Mouse (Mus musculus) heart, embryonic 14.5 days (tissue): ENCODE measurements around the gene C1qa. TPM values are rescaled to one million over a fixed set of nuclear protein-coding genes. Genes with fewer than 3 reads are reported as not detected.
A peak's percentile ranks its signal among the peaks of the same experiment; 100 is the strongest.

Experiments used
- ATAC-seq: fragments of 200-750 bp; cut with Nextera tagmentation; 2 replicates; pipeline ENCODE4 v1.8.0; 2017; ENCODE audit warnings: low read depth, moderate TSS enrichment; ENCODE audit not compliant: insufficient number of reproducible peaks, insufficient read depth, low FRiP score
- H3K27ac ChIP-seq, 2 experiments: fragments of 200-500 bp in 1 of 2; fragments of 300-500 bp in 1 of 2; sonication (generic) in 1 of 2; replicated peaks in 1 of 2; 2 replicates each; pipeline ENCODE4 v1.5.1; 2012 to 2014; ENCODE audit warnings: low read depth in 2 of 2, low read length in 2 of 2, control low read depth in 1 of 2, mild to moderate bottlenecking in 1 of 2, mixed read lengths in 1 of 2; ENCODE audit not compliant: control insufficient read depth in 1 of 2, insufficient read depth in 1 of 2
- H3K27me3 ChIP-seq: fragments of 300-500 bp; sonication (generic); 2 replicates; pipeline ENCODE4 v1.6.1; 2014; ENCODE audit warnings: mild to moderate bottlenecking, low read length, control low read depth; ENCODE audit not compliant: control insufficient read depth, insufficient read depth
- H3K36me3 ChIP-seq: fragments of 300-500 bp; sonication (generic); 2 replicates; pipeline ENCODE4 v1.6.1; 2014; ENCODE audit warnings: mild to moderate bottlenecking, control low read depth, low read length, mixed read lengths; ENCODE audit not compliant: control insufficient read depth, insufficient read depth
- H3K4me1 ChIP-seq, 2 experiments: fragments of 200-500 bp in 1 of 2; fragments of 300-500 bp in 1 of 2; sonication (generic) in 1 of 2; 2 replicates each; pipeline ENCODE4 v1.6.1; 2012 to 2014; ENCODE audit warnings: low read length in 2 of 2, control low read depth in 1 of 2, mixed read lengths in 1 of 2; ENCODE audit not compliant: control insufficient read depth in 2 of 2, insufficient read depth in 2 of 2
- H3K4me2 ChIP-seq: fragments of 300-500 bp; sonication (generic); 2 replicates; pipeline ENCODE4 v1.6.1; 2014; ENCODE audit warnings: mild to moderate bottlenecking, low read length
- H3K4me3 ChIP-seq, 2 experiments: fragments of 200-500 bp in 1 of 2; fragments of 300-500 bp in 1 of 2; sonication (generic) in 1 of 2; 2 replicates each; pipeline ENCODE4 v1.5.1; 2012 to 2014; ENCODE audit warnings: low read length in 2 of 2, mild to moderate bottlenecking in 2 of 2, control low read depth in 1 of 2, low read depth in 1 of 2, moderate library complexity in 1 of 2; ENCODE audit not compliant: control insufficient read depth in 1 of 2, insufficient read depth in 1 of 2
- H3K9ac ChIP-seq: fragments of 300-500 bp; sonication (generic); 2 replicates; pipeline ENCODE4 v1.6.1; 2014; ENCODE audit warnings: mild to moderate bottlenecking, low read length
- H3K9me3 ChIP-seq: fragments of 300-500 bp; sonication (generic); 2 replicates; pipeline ENCODE4 v1.6.1; 2016; ENCODE audit warnings: low read length, control low read depth; ENCODE audit not compliant: control insufficient read depth
- WGBS: fragments of 180-500 bp; shearing (Covaris S2); extraction: QIAGEN DNeasy Blood & Tissue Kit; methylation state at CpG from one replicate; pipeline ENCODE4 v1.1.7; 2014; 5-methylcytosine and 5-hydroxymethylcytosine counted together
- polyA plus RNA-seq: library from polyadenylated mRNA; unstranded; fragments of >200 nt; fragmentation: Nextera tagmentation; extraction: Ambion mirVana; gene quantifications from 2 replicates; pipeline ENCODE4 v1.2.1, GENCODE M21; 2014

Gene C1qa
- polyA plus RNA-seq, 1 experiment from 2014 or later, result 26.5 TPM

DNA sequence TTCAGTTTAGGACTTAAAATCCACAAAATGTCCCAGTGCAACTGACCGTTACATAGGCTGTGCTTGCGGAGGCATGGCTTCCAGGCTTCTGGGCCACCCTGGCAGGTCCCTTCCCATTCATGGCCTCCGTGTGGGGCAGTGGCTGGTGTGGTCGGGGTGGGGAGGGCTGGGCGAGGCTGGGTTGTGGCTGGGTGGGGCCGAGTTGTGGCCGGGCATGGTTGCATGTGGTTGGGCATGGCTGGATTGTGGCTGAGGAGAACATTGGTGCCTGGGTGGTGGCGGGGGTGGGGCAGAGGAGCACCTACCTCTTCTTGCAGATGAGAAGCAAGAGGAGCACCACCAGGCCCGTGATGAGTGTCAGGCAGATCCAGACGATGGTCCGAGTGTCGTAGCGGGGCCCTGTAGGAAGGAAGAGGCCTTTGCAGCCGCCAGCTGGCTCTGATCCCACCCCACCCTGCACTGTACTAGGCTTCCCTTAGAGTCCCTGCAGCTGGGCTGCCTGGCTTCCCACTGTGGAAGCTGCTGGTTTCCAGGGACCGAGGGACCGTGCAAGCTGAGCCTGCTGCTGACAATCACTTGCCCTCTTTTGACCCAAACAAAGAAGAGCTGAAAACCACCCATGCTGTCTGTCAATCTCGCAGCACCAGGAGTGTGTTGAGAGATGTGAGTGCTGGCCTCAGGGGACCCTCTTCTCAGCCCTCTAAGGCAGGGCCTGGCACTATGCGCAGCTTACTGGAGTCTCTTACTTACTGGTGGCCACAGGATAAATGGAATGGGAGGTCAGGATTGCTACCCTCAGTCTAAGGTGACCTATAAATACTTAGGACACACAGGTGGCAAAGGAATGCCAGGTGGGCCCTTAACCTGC, 36.4 kb upstream of the C1qa start:
- H3K27me3 ChIP-seq, result peaks cover 85% of the 10 kb centered on the region

DNA sequence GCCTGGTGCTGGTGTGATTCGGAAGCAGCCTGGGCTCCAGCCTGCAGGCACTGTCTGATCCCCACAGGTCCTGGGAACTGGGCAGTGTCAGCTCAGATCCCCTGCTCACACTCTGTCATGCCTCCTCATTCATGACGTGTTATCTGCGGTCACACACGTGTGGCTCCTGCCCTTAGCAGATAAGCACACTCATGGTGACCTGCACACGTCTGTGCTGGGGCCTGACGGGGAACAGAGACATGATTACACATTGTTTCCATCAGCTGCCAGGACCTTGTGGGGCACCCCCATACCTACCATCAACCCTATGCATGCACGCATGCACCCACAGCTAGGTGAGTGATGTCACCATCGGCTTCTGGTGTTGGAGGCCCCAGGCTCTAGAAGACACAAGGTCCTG, 31.9 kb upstream of the C1qa start:
- ATAC-seq, result no peak
- no peak overlapping the region for H3K9ac ChIP-seq
- H3K36me3 ChIP-seq, result no peaks in the 10 kb centered on the region
- H3K27me3 ChIP-seq, result peaks cover 89% of the 10 kb centered on the region
- no peaks in the 10 kb centered on the region; a peak in 2 of 4 replicates for H3K4me1 ChIP-seq
- H3K9me3 ChIP-seq, result no peaks in the 10 kb centered on the region
- H3K4me3 ChIP-seq, result no peak overlapping the region
- WGBS, result 47% methylated on average over 8 of the region's 8 CpGs
- no peak overlapping the region for H3K4me2 ChIP-seq
- H3K27ac ChIP-seq, result no peak overlapping the region

More for the DNA sequence above, 36.4 kb upstream of the C1qa start:
- H3K4me1 ChIP-seq, result no peaks in the 10 kb centered on the region; a peak in 2 of 4 replicates
- no peak overlapping the region for H3K4me3 ChIP-seq
- ATAC-seq, result no peak
- no peaks in the 10 kb centered on the region for H3K36me3 ChIP-seq
- H3K9me3 ChIP-seq, result no peaks in the 10 kb centered on the region
- no peak overlapping the region for H3K4me2 ChIP-seq
- no peak overlapping the region for H3K9ac ChIP-seq
- H3K27ac ChIP-seq, result no peak overlapping the region
- 28% methylated on average over 17 of the region's 18 CpGs for WGBS

DNA sequence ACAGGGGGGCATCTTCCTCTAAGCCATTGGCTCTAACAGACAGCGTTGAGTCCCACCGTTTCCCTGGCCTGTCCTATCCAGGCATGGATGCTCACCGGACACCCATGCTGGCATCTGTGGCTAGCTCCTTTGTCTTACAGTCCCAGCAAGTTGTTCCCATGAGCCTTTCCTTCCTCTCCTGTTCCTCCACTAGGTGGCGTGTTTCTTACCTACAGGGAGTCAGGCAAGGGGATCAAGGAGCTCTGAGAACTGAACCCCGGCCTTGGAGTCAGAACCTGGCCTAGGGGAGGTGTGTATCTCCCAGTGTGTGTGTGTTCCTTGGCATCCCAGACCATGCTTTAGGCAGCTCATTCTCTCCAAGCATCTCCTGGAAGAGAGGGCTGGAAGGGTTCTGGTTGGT, 30.3 kb upstream of the C1qa start:
- H3K4me1 ChIP-seq, result no peaks in the 10 kb centered on the region
- H3K4me3 ChIP-seq, result no peak overlapping the region
- H3K27me3 ChIP-seq, result peaks cover 90% of the 10 kb centered on the region
- WGBS, result 17% methylated on average over 5 of the region's 5 CpGs
- no peak overlapping the region for H3K4me2 ChIP-seq
- H3K9me3 ChIP-seq, result no peaks in the 10 kb centered on the region
- H3K9ac ChIP-seq, result no peak overlapping the region
- no peak overlapping the region for H3K27ac ChIP-seq
- no peaks in the 10 kb centered on the region for H3K36me3 ChIP-seq
- no peak for ATAC-seq

DNA sequence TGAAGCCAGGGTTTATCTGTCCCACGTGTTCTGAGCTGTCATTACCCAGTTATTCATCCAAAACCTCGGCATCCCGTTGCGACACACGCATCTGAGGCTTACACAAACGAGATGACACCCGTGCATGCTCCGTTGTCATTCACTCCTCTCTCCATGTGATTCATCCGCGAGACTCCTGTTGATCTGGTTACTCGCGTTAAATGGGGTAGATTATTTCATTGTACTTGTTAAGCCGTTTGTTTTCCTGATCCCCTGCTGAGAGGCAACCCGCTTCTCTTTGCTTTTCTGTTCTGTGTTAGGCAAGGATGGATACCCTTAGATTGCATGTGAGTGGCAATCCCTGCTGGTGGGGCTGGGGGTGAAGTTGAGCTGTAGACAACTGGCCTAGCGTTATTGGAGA, 27.2 kb upstream of the C1qa start:
- Histone ChIP-seq H3K27me3 (peaks cover 68% of the 10 kb centered on the region), H3K4me2 (no peak overlapping the region), H3K9ac (no peak overlapping the region), H3K36me3 (no peaks in the 10 kb centered on the region), H3K4me1 (no peaks in the 10 kb centered on the region), H3K27ac (no peak overlapping the region), H3K9me3 (no peaks in the 10 kb centered on the region), H3K4me3 (no peak overlapping the region)
- WGBS, result 21% methylated on average over 15 of the region's 15 CpGs
- no peak for ATAC-seq

DNA sequence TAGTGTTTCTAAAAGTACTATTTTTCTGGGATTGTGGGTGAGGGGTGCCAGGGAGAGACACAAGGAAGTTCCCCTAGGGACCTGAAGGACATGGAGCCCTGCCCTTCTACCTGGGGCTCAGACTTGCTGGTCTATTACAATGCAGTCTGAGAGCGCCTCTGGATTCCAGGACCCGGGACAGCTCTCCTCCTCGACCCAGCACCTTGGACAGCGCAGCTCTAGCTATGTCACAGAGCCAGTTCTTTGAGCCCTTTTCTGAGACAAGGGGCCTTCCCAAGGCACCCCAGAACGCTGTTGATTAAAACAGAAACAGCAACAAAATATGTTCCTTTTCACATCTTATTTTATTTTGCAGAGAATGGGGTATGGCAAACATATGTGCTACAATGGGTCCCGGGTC, 25.9 kb upstream of the C1qa start:
- Histone ChIP-seq H3K27ac (no peak overlapping the region), H3K4me3 (no peak overlapping the region), H3K27me3 (peaks cover 56% of the 10 kb centered on the region), H3K9ac (no peak overlapping the region), H3K36me3 (no peaks in the 10 kb centered on the region), H3K4me1 (no peaks in the 10 kb centered on the region), H3K4me2 (no peak overlapping the region), H3K9me3 (no peaks in the 10 kb centered on the region)
- 7% methylated on average over 6 of the region's 6 CpGs for WGBS
- ATAC-seq, result no peak

DNA sequence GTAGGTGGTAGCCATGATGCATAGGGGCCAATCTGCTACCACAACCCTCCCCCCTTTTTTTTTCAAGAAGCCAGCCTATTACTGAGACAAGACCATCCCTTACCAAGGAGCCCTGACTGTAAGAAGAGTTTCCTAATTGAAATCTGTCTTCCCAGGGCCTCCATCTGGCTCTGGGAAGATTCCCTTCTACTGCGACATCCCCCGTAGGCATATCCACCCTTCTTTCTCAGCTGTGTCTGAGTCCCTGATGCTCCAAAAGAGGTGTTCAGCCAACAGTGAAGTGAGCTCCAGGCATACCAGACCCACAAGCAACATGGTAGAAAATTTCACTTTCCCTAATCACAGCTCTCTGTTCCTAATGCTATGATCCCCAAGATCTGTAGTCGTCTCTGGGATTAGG, 20.9 kb upstream of the C1qa start:
- no peak overlapping the region for H3K4me2 ChIP-seq
- H3K36me3 ChIP-seq, result no peaks in the 10 kb centered on the region
- no peaks in the 10 kb centered on the region for H3K9me3 ChIP-seq
- H3K27me3 ChIP-seq, result peaks cover 9% of the 10 kb centered on the region; the same call in 1 of the 2 replicates
- 67% methylated on average over 3 of the region's 3 CpGs for WGBS
- H3K9ac ChIP-seq, result no peak overlapping the region
- no peak overlapping the region for H3K4me3 ChIP-seq
- H3K4me1 ChIP-seq, result no peaks in the 10 kb centered on the region
- no peak for ATAC-seq
- H3K27ac ChIP-seq, result no peak overlapping the region

DNA sequence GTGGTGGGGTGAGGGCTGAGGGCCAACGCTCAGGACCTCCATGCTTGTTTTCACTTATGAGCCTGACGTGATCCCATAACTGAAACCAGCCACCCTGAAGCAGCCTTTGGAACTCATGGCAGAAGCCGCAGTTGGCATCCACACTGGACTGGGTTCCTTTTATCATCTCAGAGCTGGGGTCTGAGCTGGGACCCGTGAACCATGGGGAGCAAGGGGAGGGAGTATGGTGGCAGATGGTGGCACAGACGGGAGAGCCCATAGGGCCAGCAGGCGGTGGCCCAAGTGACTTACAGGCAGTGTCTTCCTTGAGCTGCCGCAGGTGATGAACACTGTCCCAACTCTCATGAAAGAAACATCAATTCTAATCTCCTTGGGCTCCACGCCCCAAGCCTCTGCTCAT, 20.2 kb upstream of the C1qa start:
- Histone ChIP-seq H3K27me3 (peaks cover 9% of the 10 kb centered on the region), H3K27ac (no peak overlapping the region), H3K4me1 (no peaks in the 10 kb centered on the region), H3K4me2 (no peak overlapping the region), H3K4me3 (no peak overlapping the region), H3K9ac (no peak overlapping the region), H3K9me3 (no peaks in the 10 kb centered on the region), H3K36me3 (no peaks in the 10 kb centered on the region)
- peak; percentile 17; the same call in 1 of the 2 replicates for ATAC-seq
- 78% methylated on average over 8 of the region's 8 CpGs for WGBS

DNA sequence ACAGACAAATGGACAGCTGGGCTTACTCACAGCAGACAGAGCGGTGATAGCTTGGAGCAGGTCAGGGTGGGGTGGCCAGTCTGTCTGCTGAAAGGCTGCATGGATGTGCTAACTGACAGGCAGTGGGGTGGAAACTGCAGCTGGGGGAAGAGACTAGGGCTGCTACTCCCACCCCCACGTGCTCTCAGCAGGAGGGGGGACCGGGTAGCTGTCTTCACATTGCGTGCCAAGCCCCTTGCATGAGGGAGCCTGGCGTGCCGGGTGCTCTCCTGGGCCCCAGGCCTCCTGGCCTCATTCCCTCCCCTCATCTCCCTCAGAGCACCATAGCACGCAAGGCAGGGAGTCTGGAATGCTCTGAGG, 18.5 kb upstream of the C1qa start:
- Histone ChIP-seq H3K36me3 (no peaks in the 10 kb centered on the region), H3K27ac (no peak overlapping the region), H3K4me2 (no peak overlapping the region), H3K4me3 (no peak overlapping the region), H3K9me3 (no peaks in the 10 kb centered on the region), H3K4me1 (no peaks in the 10 kb centered on the region), H3K9ac (no peak overlapping the region), H3K27me3 (peaks cover 22% of the 10 kb centered on the region)
- 34% methylated on average over 7 of the region's 7 CpGs for WGBS
- ATAC-seq, result no peak
